Mouse (Mus musculus): ENCODE measurements around the gene Dpp9. TPM values are rescaled to one million over a fixed set of nuclear protein-coding genes. Genes with fewer than 3 reads are reported as not detected.

The Dpp9 gene
- polyA plus RNA-seq, 1 experiment from 2014 or later, result 28.8 TPM

GRCm38 (mm10) chr17:56202476-56202875 lies 16.2 kb downstream of the Dpp9 start:
- no peak for ATAC-seq (ENCODE audit: low FRiP score, low read depth)
- Histone ChIP-seq H3K27ac (replicated peaks) (no peak overlapping the region), H3K36me3 (peaks cover 86% of the 10 kb centered on the region), H3K4me1 (replicated peaks) (no peaks in the 10 kb centered on the region), H3K9me3 (no peaks in the 10 kb centered on the region), H3K4me3 (no peak overlapping the region), H3K4me2 (no peak overlapping the region), H3K27me3 (no peaks in the 10 kb centered on the region), H3K9ac (no peak overlapping the region)
- WGBS, result 91% methylated on average over 8 of the region's 8 CpGs

GRCm38 (mm10) chr17:56201642-56202041 lies 17.1 kb downstream of the Dpp9 start:
- no peak overlapping the region for H3K4me2 ChIP-seq
- no peak overlapping the region for H3K9ac ChIP-seq
- H3K4me3 ChIP-seq, result no peak overlapping the region
- H3K9me3 ChIP-seq, result no peaks in the 10 kb centered on the region
- H3K36me3 ChIP-seq, result peaks cover 86% of the 10 kb centered on the region
- no peak overlapping the region for H3K27ac ChIP-seq (replicated peaks)
- H3K27me3 ChIP-seq, result no peaks in the 10 kb centered on the region
- H3K4me1 ChIP-seq (replicated peaks), result no peaks in the 10 kb centered on the region
- no peak for ATAC-seq (ENCODE audit: low FRiP score, low read depth)
- 69% methylated on average over 3 of the region's 3 CpGs for WGBS

- Histone ChIP-seq H3K27me3 (no peaks in the 10 kb centered on the region), H3K4me3 (no peak overlapping the region), H3K4me1 (replicated peaks) (no peaks in the 10 kb centered on the region), H3K36me3 (peaks cover 85% of the 10 kb centered on the region), H3K9me3 (no peaks in the 10 kb centered on the region), H3K4me2 (no peak overlapping the region), H3K27ac (replicated peaks) (no peak overlapping the region), H3K9ac (no peak overlapping the region)
- no peak for ATAC-seq (ENCODE audit: low FRiP score, low read depth)
- 86% methylated on average over 9 of the region's 9 CpGs for WGBS
Observed at GRCm38 (mm10) chr17:56200586-56200985, 18.1 kb downstream of the Dpp9 start.

GRCm38 (mm10) chr17:56196860-56197259 lies 21.8 kb downstream of the Dpp9 start:
- WGBS, result 65% methylated on average over 2 of the region's 2 CpGs

GRCm38 (mm10) chr17:56194765-56195164 lies 23.9 kb downstream of the Dpp9 start:
- WGBS, result 92% methylated on average over 13 of the region's 13 CpGs
- Histone ChIP-seq H3K27ac (replicated peaks) (no peak overlapping the region), H3K4me2 (no peak overlapping the region), H3K4me3 (no peak overlapping the region), H3K36me3 (peaks cover 87% of the 10 kb centered on the region), H3K27me3 (no peaks in the 10 kb centered on the region), H3K4me1 (replicated peaks) (no peaks in the 10 kb centered on the region), H3K9me3 (no peaks in the 10 kb centered on the region), H3K9ac (no peak overlapping the region)
- no peak for ATAC-seq (ENCODE audit: low FRiP score, low read depth)

More at GRCm38 (mm10) chr17:56196860-56197259, 21.8 kb downstream of the Dpp9 start:
- Histone ChIP-seq H3K4me2 (no peak overlapping the region), H3K36me3 (peaks cover 84% of the 10 kb centered on the region), H3K4me3 (no peak overlapping the region), H3K27ac (replicated peaks) (no peak overlapping the region), H3K9ac (no peak overlapping the region), H3K9me3 (no peaks in the 10 kb centered on the region), H3K27me3 (no peaks in the 10 kb centered on the region), H3K4me1 (replicated peaks) (no peaks in the 10 kb centered on the region)
- no peak for ATAC-seq (ENCODE audit: low FRiP score, low read depth)

- ATAC-seq (ENCODE audit: low FRiP score, low read depth), result no peak
- no peak overlapping the region for H3K27ac ChIP-seq (replicated peaks)
- WGBS, result 96% methylated on average over 12 of the region's 12 CpGs
Observed at GRCm38 (mm10) chr17:56194357-56194756, 24.3 kb downstream of the Dpp9 start.

GRCm38 (mm10) chr17:56191266-56191665 lies 27.4 kb downstream of the Dpp9 start:
- no peak for ATAC-seq (ENCODE audit: low FRiP score, low read depth)
- Histone ChIP-seq H3K9ac (no peak overlapping the region), H3K4me2 (no peak overlapping the region), H3K4me3 (no peak overlapping the region), H3K9me3 (no peaks in the 10 kb centered on the region), H3K36me3 (peaks cover 82% of the 10 kb centered on the region), H3K27ac (replicated peaks) (no peak overlapping the region), H3K4me1 (replicated peaks) (no peaks in the 10 kb centered on the region), H3K27me3 (no peaks in the 10 kb centered on the region)
- WGBS, result 79% methylated on average over 6 of the region's 6 CpGs

More at GRCm38 (mm10) chr17:56194357-56194756, 24.3 kb downstream of the Dpp9 start:
- Histone ChIP-seq H3K9me3 (no peaks in the 10 kb centered on the region), H3K9ac (no peak overlapping the region), H3K4me1 (replicated peaks) (no peaks in the 10 kb centered on the region), H3K36me3 (peaks cover 90% of the 10 kb centered on the region), H3K4me2 (no peak overlapping the region), H3K27me3 (no peaks in the 10 kb centered on the region), H3K4me3 (no peak overlapping the region)

- Histone ChIP-seq H3K27ac (replicated peaks) (peak overlapping the region; percentile 72; the same call in 1 of the 2 replicates), H3K27me3 (no peaks in the 10 kb centered on the region), H3K4me2 (no peak overlapping the region), H3K36me3 (peaks cover 38% of the 10 kb centered on the region), H3K9ac (0 out of 2 replicates have a peak overlapping the region, but pooled peaks have one; percentile 10), H3K4me3 (no peak overlapping the region), H3K9me3 (no peaks in the 10 kb centered on the region), H3K4me1 (replicated peaks) (peaks cover 25% of the 10 kb centered on the region)
- WGBS, result 26% methylated on average over 11 of the region's 11 CpGs
- ATAC-seq (ENCODE audit: low FRiP score, low read depth), result no peak
Observed at GRCm38 (mm10) chr17:56185281-56186141, 33.2 kb downstream of the Dpp9 start.

GRCm38 (mm10) chr17:56183658-56184103 lies 35.0 kb downstream of the Dpp9 start, which contains the start of gene Mydgf:
TSS of gene Mydgf (minus strand) at chr17:56183920.
- H3K9me3 ChIP-seq, result no peaks in the 10 kb centered on the region
- H3K9ac ChIP-seq, result peak within 1 kb of the TSS; percentile 60
- peak; percentile 94 for ATAC-seq (ENCODE audit: low FRiP score, low read depth)
- H3K27ac ChIP-seq (replicated peaks), result peak within 1 kb of the TSS; percentile 75
- H3K4me2 ChIP-seq, result peak within 1 kb of the TSS; percentile 87
- no peaks in the 10 kb centered on the region for H3K27me3 ChIP-seq
- H3K36me3 ChIP-seq, result peaks cover 29% of the 10 kb centered on the region
- peak within 1 kb of the TSS; percentile 78 for H3K4me3 ChIP-seq
- H3K4me1 ChIP-seq (replicated peaks), result peaks cover 25% of the 10 kb centered on the region
- under 1% methylated on average over 47 of the region's 47 CpGs for WGBS

GRCm38 (mm10) chr17:56182975-56183657 lies 35.6 kb downstream of the Dpp9 start:
- Histone ChIP-seq H3K9me3 (no peaks in the 10 kb centered on the region), H3K27me3 (no peaks in the 10 kb centered on the region), H3K4me3 (peak overlapping the region; percentile 78), H3K4me1 (replicated peaks) (peaks cover 25% of the 10 kb centered on the region), H3K36me3 (peaks cover 26% of the 10 kb centered on the region), H3K4me2 (peak overlapping the region; percentile 87), H3K27ac (replicated peaks) (peak overlapping the region; percentile 75), H3K9ac (peak overlapping the region; percentile 60)
- ATAC-seq (ENCODE audit: low FRiP score, low read depth), result peak; percentile 57
- WGBS, result 3% methylated on average over 14 of the region's 14 CpGs

GRCm38 (mm10) chr17:56175416-56175815 lies 43.3 kb downstream of the Dpp9 start:
- no peak overlapping the region for H3K9ac ChIP-seq
- ATAC-seq (ENCODE audit: low FRiP score, low read depth), result no peak
- H3K27ac ChIP-seq (replicated peaks), result no peak overlapping the region
- no peak overlapping the region for H3K4me3 ChIP-seq
- H3K27me3 ChIP-seq, result no peaks in the 10 kb centered on the region
- no peak overlapping the region for H3K4me2 ChIP-seq
- WGBS, result 99% methylated on average over 3 of the region's 3 CpGs
- H3K9me3 ChIP-seq, result no peaks in the 10 kb centered on the region
- H3K36me3 ChIP-seq, result peaks cover 31% of the 10 kb centered on the region
- peaks cover 7% of the 10 kb centered on the region for H3K4me1 ChIP-seq (replicated peaks)

Measured in hindbrain, embryonic 15.5 days (tissue).